Mouse (Mus musculus): ENCODE results near the gene Psd4.

DNA sequence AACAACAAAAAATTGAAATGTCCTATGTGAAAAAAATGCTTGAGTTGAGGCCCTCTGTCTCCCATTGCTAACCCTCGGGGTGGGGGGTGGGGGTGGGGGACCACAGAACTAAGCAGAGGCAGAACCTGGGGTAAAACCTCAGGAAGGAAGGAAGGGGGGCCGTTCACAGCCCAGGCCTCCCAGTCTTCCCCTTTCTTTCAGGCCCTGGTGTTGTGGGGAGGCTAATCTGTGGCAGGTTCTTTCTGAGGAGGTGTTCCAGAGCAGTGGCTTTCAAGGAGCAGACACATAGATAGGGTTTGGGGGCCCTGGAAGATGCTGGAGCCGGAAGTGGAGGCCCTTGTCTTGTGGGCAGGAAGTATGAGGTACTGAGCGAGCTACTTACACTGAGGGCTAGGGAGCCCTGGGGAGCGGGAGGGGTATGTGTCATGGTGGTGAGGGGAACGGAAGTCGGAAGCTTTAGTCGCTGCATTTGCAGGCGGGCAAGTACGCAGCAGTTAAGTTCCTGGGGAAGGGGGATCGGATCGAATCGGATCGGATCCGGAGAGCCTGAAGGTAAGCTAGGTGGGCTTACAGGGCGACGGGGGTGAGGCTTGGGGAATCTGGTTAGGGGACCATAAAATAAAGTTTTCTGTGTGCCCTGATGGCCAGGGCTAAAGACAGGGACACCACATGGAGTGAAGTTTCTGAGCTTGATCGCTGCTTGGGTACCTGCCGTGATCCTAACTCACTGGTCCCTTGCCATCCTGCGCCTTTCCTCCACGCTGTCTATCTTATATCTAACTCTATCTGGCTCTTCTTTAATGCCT is 19.0 kb downstream of the Psd4 start:
- TF ChIP-seq CTCF (IDR thresholded peaks at IDR 0.05) (no peak), POLR2A (IDR thresholded peaks at IDR 0.05; ENCODE audit: insufficient read depth, low read depth, low read length) (no peak), EP300 (IDR thresholded peaks at IDR 0.05; ENCODE audit: insufficient read depth, low read depth, low read length) (no peak)

Data from heart, adult 2 months (tissue).